Mouse (Mus musculus): ENCODE data around the gene Rfx3.

Rfx3 gene

GRCm38 (mm10) chr19:28010471-28011395 is at the start of gene Rfx3:
Gene Rfx3, minus strand, starts transcription at chr19:28011166.
- peak; percentile 44 to 54 for DNase-seq (ENCODE audit: low spot score in 2 of 2)

GRCm38 (mm10) chr19:28052058-28052457 is 41.1 kb upstream of the Rfx3 start:
- DNase-seq (ENCODE audit: low spot score in 2 of 2), result no peak

- no peak for DNase-seq (ENCODE audit: low spot score in 2 of 2)
These were observed 40.6 kb upstream of the Rfx3 start for GRCm38 (mm10) chr19:28051571-28051970.

GRCm38 (mm10) chr19:28049280-28049679 is 38.3 kb upstream of the Rfx3 start:
- DNase-seq (ENCODE audit: low spot score in 2 of 2), result no peak

GRCm38 (mm10) chr19:28046806-28047205 is 35.8 kb upstream of the Rfx3 start:
- no peak for DNase-seq (ENCODE audit: low spot score in 2 of 2)

GRCm38 (mm10) chr19:28044950-28045349 is 34.0 kb upstream of the Rfx3 start:
- no peak for DNase-seq (ENCODE audit: low spot score in 2 of 2)

- DNase-seq (ENCODE audit: low spot score in 2 of 2), result peak; percentile 54 to 73
These were observed 943 bp upstream of the Rfx3 start for GRCm38 (mm10) chr19:28011718-28012499.

GRCm38 (mm10) chr19:28011396-28011717 is 391 bp upstream of the Rfx3 start:
- peak; percentile 95 for DNase-seq (ENCODE audit: low spot score in 2 of 2)

DNA sequence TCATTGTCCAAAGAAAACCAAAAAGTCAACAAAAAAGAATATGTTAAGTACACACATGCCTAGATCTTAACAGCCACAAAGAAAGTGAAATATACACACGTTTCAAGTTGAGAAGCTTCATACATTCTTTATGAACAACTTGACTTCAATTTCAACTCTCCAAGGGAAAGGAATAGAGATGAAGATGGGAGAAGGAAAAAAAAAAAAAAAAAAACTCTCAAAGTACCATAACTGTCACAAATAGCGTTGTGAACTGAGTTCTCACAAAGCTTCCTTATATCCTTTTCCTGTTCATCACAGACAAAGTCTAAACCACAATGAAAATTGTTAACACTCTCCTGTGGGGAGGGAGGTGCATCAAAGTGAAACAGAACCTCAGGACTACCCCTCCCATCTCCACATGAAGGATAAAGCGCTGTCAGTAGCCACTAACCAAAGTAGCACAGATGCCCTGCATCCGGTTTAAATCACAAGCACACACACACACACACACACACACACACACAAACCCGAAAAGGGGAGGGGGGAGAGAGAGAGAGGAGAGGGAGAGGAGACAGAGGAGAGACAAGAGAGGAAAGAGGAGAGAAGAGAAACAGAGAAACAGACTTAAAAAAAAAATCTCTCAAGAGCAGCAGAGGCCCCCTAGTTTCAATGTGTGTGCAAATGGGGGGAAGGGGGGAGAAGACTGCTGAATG is 1.2 kb downstream of the Rfx3 start:
- peak; percentile 17 to 21 for DNase-seq (ENCODE audit: low spot score in 2 of 2)

DNA sequence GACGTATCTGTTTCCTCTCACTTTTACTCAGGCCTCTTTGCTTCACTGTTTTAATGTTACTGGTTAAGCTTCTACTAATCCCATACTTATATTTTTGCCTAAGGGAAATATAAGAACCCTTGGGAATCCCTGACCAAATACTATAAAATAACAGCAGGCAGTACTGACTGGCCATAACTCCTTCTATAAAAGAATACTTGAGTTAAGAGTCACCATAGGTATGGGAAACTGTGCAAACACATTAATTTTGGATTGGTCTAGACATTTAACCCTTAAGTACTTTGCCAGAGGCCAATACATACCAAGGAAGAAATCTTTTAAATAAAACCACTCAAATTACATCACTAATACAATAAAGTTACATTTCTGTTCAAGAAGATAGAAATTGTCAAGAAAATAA is 6.8 kb downstream of the Rfx3 start:
- no peak for DNase-seq (ENCODE audit: low spot score in 2 of 2)

- DNase-seq (ENCODE audit: low spot score in 2 of 2), result no peak
These were observed 7.5 kb downstream of the Rfx3 start for GRCm38 (mm10) chr19:28003474-28003873.

DNA sequence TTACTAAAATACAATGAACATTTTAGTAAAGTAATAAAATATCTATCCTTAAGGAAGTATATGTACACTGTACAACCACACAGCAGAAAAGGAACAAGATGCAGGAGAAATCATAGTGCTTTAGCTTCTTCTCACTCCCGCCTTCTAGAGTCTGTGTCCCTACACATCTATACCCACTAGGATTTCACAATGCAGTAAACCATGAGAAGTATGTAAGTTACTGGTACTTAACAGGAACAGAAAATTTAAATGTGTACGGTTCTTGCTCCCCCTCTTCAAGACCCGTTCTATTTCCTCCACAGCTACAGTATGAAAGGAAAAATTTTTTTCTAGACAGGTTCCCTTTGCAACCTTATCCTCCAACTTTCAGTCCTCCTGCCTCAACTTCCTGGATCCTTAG is 8.3 kb downstream of the Rfx3 start:
- DNase-seq (ENCODE audit: low spot score in 2 of 2), result no peak

GRCm38 (mm10) chr19:27992800-27993199 is 18.2 kb downstream of the Rfx3 start:
- DNase-seq (ENCODE audit: low spot score in 2 of 2), result no peak

- no peak for DNase-seq (ENCODE audit: low spot score in 2 of 2)
These were observed 22.2 kb downstream of the Rfx3 start for GRCm38 (mm10) chr19:27988746-27989145.

DNA sequence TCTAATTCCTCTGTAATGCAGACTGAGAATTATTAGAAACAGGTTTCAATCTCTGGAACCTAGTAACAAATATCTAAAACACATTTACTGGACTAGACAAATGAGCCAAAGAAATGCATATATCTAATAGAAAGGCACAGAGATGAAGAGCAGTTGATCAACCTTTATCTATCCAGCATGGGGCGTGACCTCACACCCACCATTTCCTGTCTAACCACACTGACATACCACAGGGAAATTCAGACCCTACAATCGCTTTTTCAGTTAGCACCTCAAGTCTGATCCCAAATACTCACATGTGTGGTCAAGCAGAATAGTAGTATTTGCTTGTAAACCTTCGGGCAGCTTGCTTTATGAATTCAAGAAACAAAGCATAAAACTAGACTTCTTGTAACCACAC is 43.4 kb downstream of the Rfx3 start:
- DNase-seq (ENCODE audit: low spot score in 2 of 2), result no peak

- no peak for DNase-seq (ENCODE audit: low spot score in 2 of 2)
These were observed 49.7 kb downstream of the Rfx3 start for GRCm38 (mm10) chr19:27961271-27961670.

DNA sequence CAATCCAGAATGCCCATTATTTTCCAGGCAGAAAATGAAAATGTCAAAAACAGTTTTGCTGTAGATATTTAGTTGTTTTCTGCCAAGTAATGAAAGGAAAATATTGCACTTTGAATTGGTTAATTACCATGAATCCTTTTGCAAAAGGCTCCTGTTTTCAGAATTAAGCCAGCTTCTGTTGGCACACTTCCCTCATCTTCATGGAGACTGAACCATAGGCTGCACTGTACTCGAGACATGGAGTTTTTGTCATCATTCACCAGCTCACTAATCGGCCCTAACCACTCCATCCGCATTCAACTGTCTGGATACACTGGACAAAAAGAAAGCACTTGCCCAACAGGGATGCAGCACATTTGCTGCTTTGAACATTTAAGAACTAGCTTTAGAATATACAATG is 75.5 kb downstream of the Rfx3 start:
- no peak for DNase-seq (ENCODE audit: low spot score in 2 of 2)

GRCm38 (mm10) chr19:27931136-27931535 is 79.8 kb downstream of the Rfx3 start:
- no peak for DNase-seq (ENCODE audit: low spot score in 2 of 2)

DNA sequence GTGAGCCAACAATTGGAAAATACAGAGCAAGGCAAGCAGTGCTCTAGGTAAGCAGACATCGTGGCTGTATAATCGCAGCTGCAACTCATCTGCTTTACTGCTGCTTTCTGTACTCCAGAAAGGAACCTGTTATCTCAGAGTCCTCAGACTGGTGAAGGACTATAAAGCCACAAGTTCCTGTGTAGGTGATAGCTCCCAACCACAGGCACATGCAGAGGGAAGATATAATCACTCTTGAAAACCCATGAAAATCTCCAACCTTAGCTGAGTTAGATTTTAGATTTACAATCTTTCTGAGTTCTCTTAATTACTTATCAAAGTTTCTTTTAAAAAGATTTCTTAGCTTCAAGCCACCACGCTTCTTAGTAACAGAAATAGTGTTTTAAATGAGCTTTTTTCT is 84.6 kb downstream of the Rfx3 start:
- no peak for DNase-seq (ENCODE audit: low spot score in 2 of 2)

- no peak for DNase-seq (ENCODE audit: low spot score in 2 of 2)
These were observed 91.9 kb downstream of the Rfx3 start for GRCm38 (mm10) chr19:27919040-27919439.

DNA sequence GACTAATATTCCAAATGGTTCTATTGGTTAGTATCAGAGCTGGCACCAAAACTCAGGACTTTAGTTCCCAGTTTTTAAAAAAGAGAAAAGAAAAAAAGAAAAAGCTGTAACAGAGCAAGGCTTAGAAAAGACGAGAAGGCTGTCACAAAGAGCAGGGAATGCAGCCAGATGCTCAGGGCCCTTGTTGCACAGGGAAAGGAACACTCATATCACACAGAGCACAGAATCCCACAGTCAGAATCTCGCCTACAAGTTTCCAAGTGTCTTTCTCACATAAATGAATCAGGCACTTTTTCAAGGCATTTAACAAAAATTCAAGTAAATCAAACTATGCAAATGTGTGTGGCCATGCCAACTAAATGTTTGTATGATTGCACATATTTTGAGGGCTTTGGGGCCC is 94.5 kb downstream of the Rfx3 start:
- DNase-seq (ENCODE audit: low spot score in 2 of 2), result no peak

DNA sequence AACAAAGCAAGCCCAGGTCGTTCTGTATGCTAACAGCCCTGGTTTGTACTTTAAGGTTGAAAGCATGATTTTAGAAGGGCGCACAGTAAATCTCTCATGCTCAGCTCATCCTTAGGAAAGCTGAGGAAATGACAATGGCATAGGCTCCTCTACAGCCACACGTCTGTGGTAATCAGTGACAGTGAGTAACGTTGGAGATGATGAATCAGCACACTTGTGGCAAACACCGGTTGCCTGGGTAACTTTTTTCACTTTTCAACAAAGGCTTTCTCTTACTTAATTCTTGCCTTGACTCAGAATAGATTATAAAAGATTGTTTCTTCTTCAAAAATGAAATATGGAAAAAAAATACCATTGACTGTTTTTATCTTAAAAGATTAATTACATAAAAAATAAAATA is 104.0 kb downstream of the Rfx3 start:
- DNase-seq (ENCODE audit: low spot score in 2 of 2), result no peak
